Mouse (Mus musculus) myocyte (in vitro differentiated cells): ENCODE data around the gene Gm20696.

Experiments
- POLR2A ChIP-seq: IDR thresholded peaks from one replicate; pipeline ENCODE4 v1.6.1; 2011; ENCODE audit warnings: low read depth, mild to moderate bottlenecking, control low read depth, moderate library complexity; ENCODE audit not compliant: insufficient read length
- TCF12 ChIP-seq: IDR thresholded peaks from one replicate; pipeline ENCODE4 v1.6.1; 2011; ENCODE audit warnings: mild to moderate bottlenecking, control low read depth; ENCODE audit not compliant: poor library complexity, insufficient read depth, severe bottlenecking

- TF ChIP-seq TCF12: no peak
- TF ChIP-seq POLR2A: no peak
Measured at GRCm38 (mm10) chr6:99621167-99621566, 45.4 kb downstream of the Gm20696 start.
